Comparison of ENCODE assay signal across 29 mouse cellular contexts in genomic region chr3:60511197-60511596, GRCm38 (mm10). TPM values are rescaled to one million over a fixed set of nuclear protein-coding genes. Genes with fewer than 3 reads are reported as not detected.
A peak's percentile ranks its signal among the peaks of the same experiment; 100 is the strongest.
DNase-seq lines count a peak whose midpoint lies in the region; ATAC-seq and TF ChIP-seq lines count a peak whose summit lies in the region.
"Had no signal": no experiment of that assay in that cellular context is flagged by ENCODE, and none has a peak within 500 bp of the region (broad histone marks: within the 10 kb centered on the region; RNA-seq: fewer than 3 reads in every experiment).

No protein-coding gene starts in this region.

- H3K9ac ChIP-seq in heart, adult 2 months (ENCODE audit: low read depth, low read length): no peak overlapping the region
- no peak overlapping the region for H3K9ac ChIP-seq in lung, embryonic 15.5 days
- H3K9ac ChIP-seq: embryonic facial prominence, embryonic 13.5 days; forebrain, embryonic 15.5 days; limb, embryonic 15.5 days; liver, embryonic 14.5 days; neural tube, embryonic 12.5 days had no signal

- no peak for DNase-seq in heart, adult 2 months
- no peak for DNase-seq in heart, postnatal 10 days
- no peak for DNase-seq in lung, postnatal 14 days
- DNase-seq: adrenal gland, postnatal 10 days; cerebellum, adult 11-12 months; cerebellum, postnatal 10 days; kidney, adult 8-10 months; kidney, postnatal 4 days; right cerebral cortex, postnatal 4 days; thymus, adult 18-20 months; thymus, postnatal 36 days had no signal

- H3K36me3 ChIP-seq in heart, adult 2 months (ENCODE audit: control insufficient read depth, insufficient read depth, low read length): peaks cover 55% of the 10 kb centered on the region
- no peaks in the 10 kb centered on the region for H3K36me3 ChIP-seq in lung, embryonic 15.5 days
- no peaks in the 10 kb centered on the region for H3K36me3 ChIP-seq in macrophage (ENCODE audit: inconsistent target)
- H3K36me3 ChIP-seq: embryonic facial prominence, embryonic 13.5 days; forebrain, embryonic 10.5 days; forebrain, embryonic 15.5 days; limb, embryonic 10.5 days; limb, embryonic 15.5 days; neural tube, embryonic 12.5 days had no signal

- 0 out of 2 replicates have a peak overlapping the region, but pooled peaks have one; percentile 1 for H3K4me2 ChIP-seq in lung, embryonic 15.5 days
- H3K4me2 ChIP-seq: embryonic facial prominence, embryonic 13.5 days; forebrain, embryonic 15.5 days; limb, embryonic 15.5 days; neural tube, embryonic 12.5 days had no signal

- H3K9me3 ChIP-seq in lung, embryonic 15.5 days: no peaks in the 10 kb centered on the region
- H3K9me3 ChIP-seq: embryonic facial prominence, embryonic 13.5 days; forebrain, embryonic 10.5 days; forebrain, embryonic 15.5 days; G1E; limb, embryonic 10.5 days; limb, embryonic 15.5 days; neural tube, embryonic 12.5 days had no signal

- H3K4me1 ChIP-seq in heart, adult 2 months (ENCODE audit: control insufficient read depth, insufficient read depth, low read length): peaks cover 38% of the 10 kb centered on the region
- peaks cover 64% of the 10 kb centered on the region for H3K4me1 ChIP-seq in lung, embryonic 15.5 days

- intact Hi-C loops in heart, adult 2 months (cut with DNase I): no loop called here
- intact Hi-C loops in heart, postnatal 10 days (cut with DNase I): no loop called here

- H3K27ac ChIP-seq in heart, adult 2 months: peak overlapping the region; percentile 71
- no peak overlapping the region for H3K27ac ChIP-seq in lung, embryonic 15.5 days
- H3K27ac ChIP-seq in macrophage: peak overlapping the region; percentile 54
- H3K27ac ChIP-seq: embryonic facial prominence, embryonic 13.5 days; forebrain, embryonic 10.5 days; forebrain, embryonic 15.5 days; kidney, postnatal 0 days; limb, embryonic 10.5 days; limb, embryonic 15.5 days; liver, embryonic 14.5 days; neural tube, embryonic 12.5 days; stomach, postnatal 0 days had no signal

- no peak overlapping the region for H3K4me3 ChIP-seq in heart, adult 2 months
- no peak overlapping the region for H3K4me3 ChIP-seq in lung, embryonic 15.5 days
- H3K4me3 ChIP-seq in macrophage (ENCODE audit: inconsistent target): no peak overlapping the region
- H3K4me3 ChIP-seq: embryonic facial prominence, embryonic 13.5 days; forebrain, embryonic 10.5 days; forebrain, embryonic 15.5 days; limb, embryonic 10.5 days; limb, embryonic 15.5 days; myocyte; neural tube, embryonic 12.5 days had no signal

- ATAC-seq in lung, embryonic 15.5 days (ENCODE audit: borderline replicate concordance, extremely low read depth, low FRiP score, low TSS enrichment): no peak
- ATAC-seq in neutrophil, adult 5-6 weeks (ENCODE audit: extremely low read depth, insufficient number of reproducible peaks, low FRiP score, poor library complexity, severe bottlenecking): peak; percentile 44; the same call in 1 of the 2 replicates
- no peak for ATAC-seq in megakaryocyte-erythroid progenitor cell, adult 5-6 weeks (replicated peaks; ENCODE audit: low FRiP score, low TSS enrichment, poor library complexity, severe bottlenecking)
- ATAC-seq: forebrain, embryonic 15.5 days; hindbrain, embryonic 16.5 days; midbrain, embryonic 16.5 days; Patski had no signal

- 69% methylated on average over 3 of the region's 3 CpGs for WGBS in heart, adult 2 months
- WGBS in lung, embryonic 15.5 days: 78% methylated on average over 3 of the region's 3 CpGs
- WGBS in macrophage (ENCODE audit: missing documents): 31% methylated on average over 3 of the region's 3 CpGs

- TF ChIP-seq CTCF in heart, adult 2 months (IDR thresholded peaks at IDR 0.05): no peak

- H3K27me3 ChIP-seq in heart, adult 2 months (ENCODE audit: control insufficient read depth, insufficient read depth, low read length): no peaks in the 10 kb centered on the region
- no peaks in the 10 kb centered on the region for H3K27me3 ChIP-seq in lung, embryonic 15.5 days
- H3K27me3 ChIP-seq: embryonic facial prominence, embryonic 13.5 days; forebrain, embryonic 15.5 days; limb, embryonic 15.5 days; neural tube, embryonic 12.5 days; Patski had no signal

- no peak for TF ChIP-seq POLR2A in heart, adult 2 months (IDR thresholded peaks at IDR 0.05; ENCODE audit: insufficient read depth, low read depth, low read length)

- peaks cover 8% of the 10 kb centered on the region for H3K79me2 ChIP-seq in heart, adult 2 months (replicated peaks; ENCODE audit: control insufficient read depth, insufficient read depth, low read length)
- H3K79me2 ChIP-seq in macrophage (ENCODE audit: inconsistent target): peaks cover 100% of the 10 kb centered on the region

- no peak for TF ChIP-seq EP300 in heart, adult 2 months (IDR thresholded peaks at IDR 0.05; ENCODE audit: insufficient read depth, low read depth, low read length)

RNA-seq across cellular contexts. Expression of gene Mbnl1, which starts 38.6 kb away (rescaled TPM):
- 100 to 1,000 TPM; 215 to 237 TPM for total RNA-seq in heart, adult 2 months (2021)
- polyA plus RNA-seq in heart, adult 2 months (2012; rRNA removed): 55.8 and 79.7 TPM in 2 replicates
- 100 to 1,000 TPM; 185 to 187 TPM for total RNA-seq in heart, postnatal 10 days (2021)
- 168 and 169 TPM in 2 replicates for polyA plus RNA-seq in lung, embryonic 15.5 days (2015; fragmentation: Nextera tagmentation; extraction: Ambion mirVana)
- total RNA-seq in macrophage (2018; cell fraction: chromatin; rRNA removed): 1,000 to 10,000 TPM in 15 of 26 experiments, 100 to 1,000 TPM in 10, 10 to 100 TPM in 1; 83.6 to 1,534 (median 1,127) TPM
- 100 to 1,000 TPM; 334 to 648 (median 462) TPM for total RNA-seq in macrophage (2018; cell fraction: cytosol; rRNA removed)
- total RNA-seq in macrophage (2018; cell fraction: nucleus; rRNA removed): 1,000 to 10,000 TPM in 11 of 26 experiments, 100 to 1,000 TPM in 15; 271 to 1,882 (median 927) TPM
- polyA plus RNA-seq in macrophage (2018): 311 to 412 TPM (median 370 TPM) in 3 replicates
- 586 and 615 TPM in 2 replicates for total RNA-seq in neutrophil, adult 5-6 weeks (2017)
- total RNA-seq in megakaryocyte-erythroid progenitor cell, adult 5-6 weeks (2014; fragmentation: Nextera tagmentation): 524 and 588 TPM in 2 replicates
- total RNA-seq in megakaryocyte-erythroid progenitor cell, adult 5-6 weeks (2017): 726 and 751 TPM in 2 replicates
